Mouse (Mus musculus) thymus, adult 2 months (tissue): ENCODE results near the gene Add3. TPM values are rescaled to one million over a fixed set of nuclear protein-coding genes. Genes with fewer than 3 reads are reported as not detected.
"Not testable (repeated sequence)": the region's sequence is repeated elsewhere in the genome, so short reads cannot be mapped to it uniquely, and the experiment has no call there.

ENCODE experiments used
- DNase-seq: peaks from one replicate; pipeline ENCODE4 v3.0.0; 2021
- H3K27ac ChIP-seq: fragments of 200-500 bp; 2 replicates; pipeline ENCODE4 v1.5.1; 2012; ENCODE audit warnings: low read length, control low read depth; ENCODE audit not compliant: control insufficient read depth, insufficient read depth
- H3K27me3 ChIP-seq: fragments of 200-500 bp; 2 replicates; pipeline ENCODE4 v1.6.1; 2012; ENCODE audit warnings: mild to moderate bottlenecking, low read length, moderate library complexity, mixed read lengths; ENCODE audit not compliant: control insufficient read depth, insufficient read depth
- H3K36me3 ChIP-seq: fragments of 200-500 bp; 2 replicates; pipeline ENCODE4 v1.6.1; 2012; ENCODE audit warnings: mild to moderate bottlenecking, low read length, moderate library complexity; ENCODE audit not compliant: control insufficient read depth, insufficient read depth
- H3K4me1 ChIP-seq: fragments of 200-500 bp; replicated peaks from 2 replicates; pipeline ENCODE4 v1.6.1; 2012; ENCODE audit warnings: low read length; ENCODE audit not compliant: control insufficient read depth, insufficient read depth
- H3K4me3 ChIP-seq: fragments of 200-500 bp; 2 replicates; pipeline ENCODE4 v1.5.1; 2012; ENCODE audit warnings: mild to moderate bottlenecking, low read length, control low read depth, moderate library complexity; ENCODE audit not compliant: control insufficient read depth, insufficient read depth
- CTCF ChIP-seq: fragments of 200-500 bp; IDR thresholded peaks from 2 replicates; pipeline ENCODE4 v1.5.1; 2012; ENCODE audit warnings: mild to moderate bottlenecking, control low read depth, low read length, moderate library complexity, borderline replicate concordance; ENCODE audit not compliant: control insufficient read depth, poor library complexity, insufficient read depth; ENCODE audit errors: extremely low read depth
- POLR2A ChIP-seq: fragments of 200-500 bp; IDR thresholded peaks from 2 replicates; pipeline ENCODE4 v1.6.1; 2012; ENCODE audit warnings: mild to moderate bottlenecking, low read length, control low read depth, moderate library complexity; ENCODE audit not compliant: control insufficient read depth, poor library complexity, insufficient read depth; ENCODE audit errors: extremely low read depth
- WGBS: fragments of 180-500 bp; shearing (Covaris S2); methylation state at CpG from one replicate; pipeline ENCODE4 v1.1.7; 2018; 5-methylcytosine and 5-hydroxymethylcytosine counted together
- polyA plus RNA-seq: library from polyadenylated mRNA; depleted of rRNA; stranded (reverse); fragments of >200 nt; gene quantifications from 2 replicates; pipeline ENCODE4 v1.2.3, GENCODE M21; 2012

Add3 gene
- polyA plus RNA-seq, 1 experiment, result 23.1 TPM

GRCm38 (mm10) chr19:53216761-53217538, 76.7 kb downstream of the Add3 start:
- WGBS, result 61% methylated on average over 18 of the region's 18 CpGs
- Histone ChIP-seq H3K4me1 (peaks cover 4% of the 10 kb centered on the region), H3K27me3 (no peaks in the 10 kb centered on the region), H3K4me3 (peak overlapping the region; percentile 31), H3K36me3 (peaks cover 8% of the 10 kb centered on the region), H3K27ac (peak overlapping the region; percentile 41; the same call in 1 of the 2 replicates)
- TF ChIP-seq CTCF, result no peak
- TF ChIP-seq POLR2A, result no peak
- DNase-seq, result peak; percentile 35

- no peaks in the 10 kb centered on the region for H3K27me3 ChIP-seq
- WGBS, result 95% methylated on average over 8 of the region's 8 CpGs
- TF ChIP-seq CTCF (no peak), POLR2A (no peak)
- no peak overlapping the region for H3K4me3 ChIP-seq
- peaks cover 4% of the 10 kb centered on the region for H3K4me1 ChIP-seq
- no peak for DNase-seq
- no peak overlapping the region for H3K27ac ChIP-seq
- peaks cover 8% of the 10 kb centered on the region for H3K36me3 ChIP-seq
Measured at GRCm38 (mm10) chr19:53217837-53218236, 77.6 kb downstream of the Add3 start.

GRCm38 (mm10) chr19:53219305-53219704, 79.1 kb downstream of the Add3 start:
- Histone ChIP-seq H3K27me3 (no peaks in the 10 kb centered on the region), H3K36me3 (peaks cover 8% of the 10 kb centered on the region), H3K4me3 (no peak overlapping the region), H3K4me1 (peaks cover 4% of the 10 kb centered on the region), H3K27ac (no peak overlapping the region)
- DNase-seq, result no peak
- TF ChIP-seq CTCF (no peak), POLR2A (no peak)
- WGBS, result 83% methylated on average over 3 of the region's 3 CpGs

- WGBS, result 98% methylated on average over 3 of the region's 3 CpGs
- H3K27ac ChIP-seq, result no peak overlapping the region
- peaks cover 8% of the 10 kb centered on the region for H3K36me3 ChIP-seq
Measured at GRCm38 (mm10) chr19:53221186-53221585, 80.9 kb downstream of the Add3 start.

DNA sequence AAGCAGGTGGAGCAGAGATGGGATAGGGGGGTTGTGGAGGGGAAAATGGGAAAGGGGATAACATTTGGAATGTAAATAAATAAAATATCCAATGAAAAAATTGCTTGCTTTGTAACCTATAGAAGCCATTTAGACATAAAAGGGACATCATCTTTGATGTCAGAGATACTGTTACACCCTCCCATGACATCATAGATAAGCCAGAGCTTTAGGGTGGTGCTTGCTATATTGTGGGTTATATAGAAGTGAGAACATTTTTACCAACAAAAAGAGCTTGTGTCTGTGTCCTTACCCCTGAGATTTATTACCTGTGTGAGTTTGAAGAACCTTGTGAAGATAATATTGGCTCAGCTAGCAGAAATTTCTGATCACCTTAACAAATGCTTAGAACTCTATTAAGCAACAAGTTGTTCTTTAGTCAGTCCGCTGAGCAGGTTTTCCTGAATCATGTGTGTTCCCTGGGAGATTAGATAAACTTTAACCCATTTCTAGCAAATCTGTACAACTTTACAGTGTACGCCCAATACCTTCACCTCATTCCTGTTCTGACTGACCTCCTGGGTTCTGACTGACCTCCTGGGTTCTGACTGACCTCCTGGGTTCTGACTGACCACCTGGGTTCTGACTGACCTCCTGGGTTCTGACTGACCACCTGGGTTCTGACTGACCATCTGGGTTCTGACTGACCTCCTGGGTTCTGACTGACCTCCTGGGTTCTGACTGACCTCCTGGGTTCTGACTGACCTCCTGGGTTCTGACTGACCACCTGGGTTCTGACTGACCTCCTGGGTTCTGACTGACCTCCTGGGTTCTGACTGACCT, 85.2 kb downstream of the Add3 start:
- 0 out of 2 replicates have a peak, but pooled peaks cover 11% of the 10 kb centered on the region for H3K36me3 ChIP-seq
- WGBS, result 92% methylated on average over 2 of the region's 2 CpGs
- not testable (repeated sequence) for H3K27me3 ChIP-seq, H3K27ac ChIP-seq, H3K4me1 ChIP-seq, H3K4me3 ChIP-seq, DNase-seq

More at GRCm38 (mm10) chr19:53221186-53221585, 80.9 kb downstream of the Add3 start:
- H3K4me1 ChIP-seq, result peaks cover 4% of the 10 kb centered on the region
- H3K4me3 ChIP-seq, result no peak overlapping the region
- TF ChIP-seq POLR2A (no peak), CTCF (no peak)
- no peak for DNase-seq
- no peaks in the 10 kb centered on the region for H3K27me3 ChIP-seq

GRCm38 (mm10) chr19:53226651-53227050, 86.4 kb downstream of the Add3 start:
- Histone ChIP-seq H3K27ac (no peak overlapping the region), H3K27me3 (no peaks in the 10 kb centered on the region), H3K4me3 (no peak overlapping the region), H3K36me3 (0 out of 2 replicates have a peak, but pooled peaks cover 18% of the 10 kb centered on the region), H3K4me1 (no peaks in the 10 kb centered on the region)
- DNase-seq, result no peak
- TF ChIP-seq POLR2A (no peak), CTCF (no peak)
- WGBS, result 98% methylated on average over 13 of the region's 13 CpGs
